Mouse (Mus musculus) left cerebral cortex, adult 2 months (tissue): ENCODE measurements at regions not wholly inside any gene's neighbourhood (a gene's known extent, or its start where the extent isn't known, plus 50 kb on each side); places are given as distances from the start of the nearest gene placed in this dataset.

Experiments
- DNase-seq, 2 experiments: peaks; one replicate each; pipeline ENCODE4 v3.0.0; 2021 to 2022; ENCODE audit warnings: low spot score in 2 of 2, mixed read lengths in 1 of 2; ENCODE audit errors: extremely low spot score in 1 of 2
- H3K27ac ChIP-seq: fragments of 200-600 bp; 2 replicates; pipeline ENCODE4 v1.8.1; 2022
- H3K4me3 ChIP-seq: fragments of 200-600 bp; 2 replicates; pipeline ENCODE4 v1.8.1; 2022
- CTCF ChIP-seq: fragments of 200-600 bp; IDR thresholded peaks from 2 replicates; pipeline ENCODE4 v1.8.1; 2022; ENCODE audit warnings: antibody characterized with exemption, mild to moderate bottlenecking, moderate library complexity
- intact Hi-C: fragments of 180-260 bp; cut with DNase I; formaldehyde crosslinking; loops from one replicate; pipeline ENCODE4 v1.15.1; 2025

DNA sequence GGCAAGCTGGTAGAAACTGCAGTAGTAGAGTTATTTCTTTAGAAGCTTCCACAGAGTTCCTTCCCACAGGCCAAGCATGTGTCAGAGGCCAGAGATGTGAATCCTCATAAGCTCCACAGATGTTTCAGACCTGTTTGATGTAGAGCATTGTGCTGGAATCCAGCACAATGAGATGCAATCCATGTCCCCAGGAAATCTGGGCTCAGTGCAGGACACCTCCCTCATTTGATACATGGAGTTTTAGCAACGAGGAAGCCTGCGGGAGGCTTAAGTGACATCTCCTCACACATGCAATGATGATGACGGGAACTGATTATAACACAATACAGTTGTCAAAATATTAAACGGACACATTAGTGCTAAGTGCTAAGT, 133.7 kb downstream of the Slc30a10 start:
- H3K27ac ChIP-seq: no peak overlapping the region
- intact Hi-C loops: no loop called here
- no peak for DNase-seq
- no peak overlapping the region for H3K4me3 ChIP-seq
- TF ChIP-seq CTCF: no peak

DNA sequence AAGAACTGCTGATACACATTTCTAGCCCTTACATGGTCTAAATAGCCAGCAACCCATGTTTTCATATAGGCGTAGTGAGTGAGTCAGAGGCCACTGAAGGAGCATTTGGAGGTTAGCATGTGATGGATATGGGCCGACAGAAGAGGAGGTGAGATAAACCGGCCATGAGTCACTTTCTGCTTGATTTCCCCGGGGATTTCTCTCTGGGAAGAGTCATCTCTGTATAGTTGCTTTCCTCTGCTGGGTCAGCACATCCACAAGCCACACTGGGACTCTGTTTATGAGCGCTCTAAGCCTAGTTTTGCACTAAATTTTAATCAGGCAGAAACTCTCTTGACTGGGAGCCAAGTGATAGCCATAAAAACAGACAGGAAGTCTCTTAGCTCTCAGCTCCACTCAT, 142.2 kb downstream of the Slc30a10 start:
- DNase-seq: no peak
- no peak overlapping the region for H3K27ac ChIP-seq
- H3K4me3 ChIP-seq: no peak overlapping the region
- intact Hi-C loops: no loop called here
- TF ChIP-seq CTCF: no peak

DNA sequence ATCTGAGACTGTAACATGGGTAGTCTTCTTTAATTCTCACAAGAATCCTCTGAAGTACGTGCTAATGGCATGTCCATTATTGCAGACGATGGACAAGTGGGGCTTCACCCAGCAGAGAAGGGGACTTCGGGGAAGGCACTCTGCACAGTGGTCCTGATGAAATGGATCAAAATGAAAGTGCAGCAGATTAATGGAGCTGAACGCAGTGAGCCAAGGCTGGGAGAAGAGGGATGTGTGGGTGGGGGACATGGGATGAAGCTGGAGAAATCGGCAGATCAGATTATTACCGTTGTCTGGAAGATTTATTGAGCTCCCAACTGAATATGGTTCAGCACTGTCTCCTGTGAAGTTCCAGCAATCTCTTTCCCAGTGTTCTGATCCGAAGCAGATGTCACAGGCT, 143.9 kb downstream of the Slc30a10 start:
- Histone ChIP-seq H3K4me3 (no peak overlapping the region), H3K27ac (no peak overlapping the region)
- no peak for TF ChIP-seq CTCF
- intact Hi-C loops: no loop called here
- no peak for DNase-seq

DNA sequence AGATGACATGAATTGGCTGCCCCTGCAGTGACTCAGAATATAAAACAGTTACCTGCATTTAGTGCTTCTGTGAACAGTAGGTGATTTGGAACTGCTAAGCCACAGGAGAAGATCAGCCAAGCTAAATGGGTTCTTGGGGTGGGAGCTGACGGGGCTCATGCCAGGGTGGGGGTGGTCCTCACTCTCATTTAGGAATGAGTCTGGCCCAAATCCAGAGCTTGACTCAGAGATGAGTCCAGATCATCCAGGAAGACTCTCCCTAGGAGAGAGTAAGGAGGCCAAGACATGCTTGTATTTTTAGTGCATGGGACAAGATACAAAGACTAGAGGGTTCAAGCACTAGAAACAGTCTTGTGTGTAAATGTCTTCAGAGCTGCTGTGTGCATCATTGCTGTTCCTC, 146.5 kb downstream of the Slc30a10 start:
- intact Hi-C loops: no loop called here
- DNase-seq: no peak
- TF ChIP-seq CTCF: no peak
- H3K4me3 ChIP-seq: no peak overlapping the region
- H3K27ac ChIP-seq: no peak overlapping the region

DNA sequence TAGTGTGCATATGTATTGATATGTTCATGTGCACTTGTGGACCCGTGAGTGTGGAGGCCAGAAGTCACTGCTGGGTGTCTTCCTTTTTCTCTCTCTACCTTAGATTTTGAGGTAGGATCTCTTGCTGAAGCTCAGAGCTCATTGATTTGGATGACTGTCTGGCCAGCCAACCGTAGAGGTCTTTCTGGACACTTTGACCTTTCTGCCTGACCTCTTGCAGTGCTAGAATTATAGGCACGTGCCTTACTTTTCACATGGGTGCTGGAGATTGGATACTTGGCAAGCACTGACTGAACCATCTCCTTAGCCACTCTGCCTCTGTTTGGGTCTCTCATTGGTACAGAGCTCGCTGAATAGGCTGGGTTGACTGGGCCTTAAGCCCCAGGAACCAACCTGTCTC, 151.3 kb downstream of the Slc30a10 start:
- intact Hi-C loops: no loop called here
- Histone ChIP-seq H3K4me3 (no peak overlapping the region), H3K27ac (no peak overlapping the region)
- no peak for TF ChIP-seq CTCF
- DNase-seq: no peak

DNA sequence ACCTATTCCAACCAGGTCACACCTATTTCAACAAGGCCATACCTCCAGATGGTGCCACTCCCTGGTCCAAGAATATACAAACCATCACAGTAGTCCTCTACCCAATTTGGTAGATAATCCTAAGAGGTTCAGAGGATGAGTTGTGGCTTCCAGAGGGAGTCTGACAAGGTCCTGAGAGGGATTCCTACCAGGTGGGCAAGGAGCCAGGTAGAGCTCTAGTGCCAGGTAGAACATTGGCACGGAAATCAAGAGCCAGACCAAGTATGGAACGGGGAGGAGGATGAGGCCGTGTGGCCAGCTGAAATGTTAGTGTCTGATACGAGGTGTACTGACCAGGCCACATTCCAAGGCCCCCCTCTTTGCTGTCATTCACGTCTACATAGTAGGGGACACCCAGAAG, 153.0 kb downstream of the Slc30a10 start:
- intact Hi-C loops: no loop called here

DNA sequence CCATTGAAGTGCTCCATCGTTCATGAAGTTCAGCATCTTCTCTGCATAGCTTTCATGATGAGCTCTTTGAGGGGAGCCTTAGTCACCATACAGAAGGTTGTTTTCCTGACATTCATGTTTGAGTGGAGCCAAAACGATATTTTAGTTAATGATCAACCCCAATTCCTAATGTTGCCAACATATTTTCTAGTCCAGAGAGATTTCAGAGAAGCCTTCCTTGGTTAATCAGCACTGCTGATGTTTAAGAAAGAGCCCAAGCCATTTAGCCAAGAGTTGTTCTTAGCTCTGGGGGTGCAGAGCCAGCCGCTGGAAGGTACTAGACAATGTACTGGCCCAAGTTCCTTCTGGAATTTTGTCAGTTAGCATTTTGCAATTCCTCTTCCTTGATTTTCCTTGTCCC, 153.8 kb downstream of the Slc30a10 start:
- Histone ChIP-seq H3K27ac (no peak overlapping the region), H3K4me3 (no peak overlapping the region)
- intact Hi-C loops: no loop called here
- no peak for DNase-seq
- no peak for TF ChIP-seq CTCF

More for the DNA sequence above, 153.0 kb downstream of the Slc30a10 start:
- Histone ChIP-seq H3K27ac (no peak overlapping the region), H3K4me3 (no peak overlapping the region)
- no peak for TF ChIP-seq CTCF
- DNase-seq: no peak

DNA sequence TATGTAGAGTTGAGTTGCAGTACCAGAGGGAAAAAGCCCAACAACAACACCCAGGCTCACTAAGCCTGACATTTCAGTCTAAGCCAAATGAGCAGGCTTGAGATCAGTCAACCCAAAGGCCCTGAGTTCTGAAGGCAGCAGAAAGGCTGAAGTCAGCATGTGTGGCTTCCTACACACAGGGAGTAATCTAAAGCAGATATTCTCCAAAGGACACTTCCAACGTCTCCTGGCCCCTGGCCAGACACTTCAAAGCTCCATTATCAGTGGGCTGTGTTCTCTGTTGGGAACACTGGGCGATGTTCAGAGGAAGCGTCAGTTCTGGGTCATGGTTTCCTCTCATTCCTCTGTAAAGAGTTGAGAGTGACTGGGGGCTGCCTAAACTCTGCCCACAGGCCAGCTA, 155.9 kb downstream of the Slc30a10 start:
- Histone ChIP-seq H3K27ac (no peak overlapping the region), H3K4me3 (no peak overlapping the region)
- DNase-seq: no peak
- intact Hi-C loops: no loop called here
- no peak for TF ChIP-seq CTCF

DNA sequence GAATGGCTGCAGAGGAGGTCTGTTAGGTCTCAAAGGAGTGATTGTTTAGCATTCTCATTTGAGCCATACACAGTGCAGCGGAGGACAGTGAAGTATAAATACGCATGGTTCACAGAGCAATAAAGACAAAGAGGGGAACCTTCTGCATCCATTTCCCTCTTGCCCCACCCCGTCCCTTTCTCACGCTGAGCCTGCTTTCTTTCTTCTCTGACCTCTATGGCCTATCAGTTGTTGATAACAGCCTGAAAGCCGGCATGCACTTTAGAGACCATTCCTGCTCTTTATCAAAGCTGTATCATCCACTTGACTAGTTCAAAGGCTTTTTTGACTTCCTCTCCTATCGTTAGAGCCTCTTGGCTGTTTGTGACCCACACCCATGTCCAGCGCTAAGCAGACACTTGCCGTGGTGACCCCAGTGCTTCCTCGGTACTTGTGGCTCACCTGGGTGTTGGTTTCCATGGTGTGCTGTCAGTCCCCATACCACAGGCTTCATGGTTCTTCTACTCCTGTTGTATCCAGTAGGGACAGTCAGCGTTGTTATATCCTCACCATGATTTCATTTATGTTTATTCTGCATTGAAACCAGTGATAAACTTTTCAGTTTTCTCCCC, 161.3 kb downstream of the Slc30a10 start:
- H3K4me3 ChIP-seq: no peak overlapping the region
- intact Hi-C loops: no loop called here
- DNase-seq: no peak
- H3K27ac ChIP-seq: no peak overlapping the region
- no peak for TF ChIP-seq CTCF

DNA sequence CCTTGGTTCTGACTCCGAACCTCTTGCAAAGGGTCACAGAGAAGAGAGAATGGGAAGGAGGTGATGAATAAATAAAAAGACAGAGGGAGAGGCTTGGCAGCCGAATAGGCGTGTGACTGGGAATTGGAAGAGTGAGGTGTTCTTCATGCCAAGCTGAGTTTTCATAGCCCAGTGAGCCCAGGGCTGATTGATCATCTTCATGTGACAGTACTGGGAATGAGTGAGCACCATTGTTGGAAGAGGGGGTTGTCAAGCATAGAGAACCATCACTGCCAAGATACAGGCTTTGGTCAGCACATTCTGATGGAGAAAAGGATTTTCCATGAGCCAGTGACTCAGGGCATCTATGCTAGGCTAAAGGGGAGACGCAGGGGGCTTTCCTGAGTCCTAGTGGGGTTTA, 163.0 kb downstream of the Slc30a10 start:
- H3K4me3 ChIP-seq: no peak overlapping the region
- no peak for TF ChIP-seq CTCF
- intact Hi-C loops: no loop called here
- no peak for DNase-seq
- H3K27ac ChIP-seq: no peak overlapping the region

DNA sequence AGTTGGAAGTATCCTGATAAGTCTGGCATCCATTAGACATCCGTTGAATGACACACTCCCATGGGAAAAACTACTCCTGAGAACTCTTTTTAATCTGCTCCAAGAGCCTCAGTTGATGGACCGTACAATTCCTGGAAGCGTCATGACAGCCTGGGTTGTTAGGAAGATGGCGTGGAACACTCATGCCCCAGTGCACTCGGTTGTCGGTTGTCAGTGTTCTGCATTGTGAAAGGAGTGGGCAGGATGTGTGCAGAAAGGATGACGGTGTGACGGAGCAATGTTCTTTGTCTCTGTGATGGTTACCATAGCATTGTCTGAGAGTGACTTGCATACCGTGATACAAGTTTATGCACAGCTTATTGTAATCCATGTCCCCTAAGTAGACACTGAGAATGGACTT, 164.4 kb downstream of the Slc30a10 start:
- H3K27ac ChIP-seq: no peak overlapping the region
- H3K4me3 ChIP-seq: no peak overlapping the region
- intact Hi-C loops: no loop called here
- DNase-seq: no peak
- TF ChIP-seq CTCF: no peak

DNA sequence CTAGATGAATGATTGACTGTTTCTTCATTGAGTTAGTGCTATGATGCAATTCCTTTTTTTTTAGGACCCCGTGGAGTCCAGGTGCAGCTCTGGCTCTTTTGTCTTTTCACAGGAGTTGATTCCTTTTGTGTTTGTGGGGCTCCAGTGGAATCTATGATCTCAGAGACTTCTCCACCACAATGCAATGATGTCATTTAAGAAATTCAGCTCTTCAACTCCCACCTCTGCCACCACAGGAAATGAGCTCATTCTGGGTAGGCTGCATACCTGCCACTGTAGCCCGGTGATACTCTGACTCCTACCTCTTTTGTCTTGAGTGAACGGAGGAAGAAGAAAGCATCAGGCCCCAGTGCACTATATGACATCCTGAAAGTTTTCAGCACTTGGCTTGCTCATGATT, 173.8 kb downstream of the Slc30a10 start:
- intact Hi-C loops: no loop called here
- TF ChIP-seq CTCF: no peak
- H3K27ac ChIP-seq: no peak overlapping the region
- H3K4me3 ChIP-seq: no peak overlapping the region
- no peak for DNase-seq

DNA sequence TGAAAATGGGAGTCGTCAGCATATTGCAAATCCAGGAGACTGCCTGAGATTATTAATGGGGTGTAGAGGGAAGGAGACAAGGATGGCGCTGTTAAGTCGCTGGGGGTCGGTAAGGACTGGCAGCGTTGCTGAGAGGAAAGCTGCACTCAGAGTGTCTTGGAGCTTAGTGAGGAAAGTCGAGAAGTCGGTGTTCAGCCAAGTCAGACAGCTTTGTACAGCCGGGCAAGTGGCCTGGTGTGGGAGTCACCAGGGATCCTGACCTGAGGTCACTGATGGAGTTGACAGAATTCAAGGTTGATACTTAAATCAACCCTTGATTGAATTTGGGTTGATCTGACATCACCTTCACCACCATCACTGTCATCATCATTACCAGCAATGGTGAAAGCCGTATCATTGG, 175.3 kb downstream of the Slc30a10 start:
- intact Hi-C loops: no loop called here
- TF ChIP-seq CTCF: no peak

DNA sequence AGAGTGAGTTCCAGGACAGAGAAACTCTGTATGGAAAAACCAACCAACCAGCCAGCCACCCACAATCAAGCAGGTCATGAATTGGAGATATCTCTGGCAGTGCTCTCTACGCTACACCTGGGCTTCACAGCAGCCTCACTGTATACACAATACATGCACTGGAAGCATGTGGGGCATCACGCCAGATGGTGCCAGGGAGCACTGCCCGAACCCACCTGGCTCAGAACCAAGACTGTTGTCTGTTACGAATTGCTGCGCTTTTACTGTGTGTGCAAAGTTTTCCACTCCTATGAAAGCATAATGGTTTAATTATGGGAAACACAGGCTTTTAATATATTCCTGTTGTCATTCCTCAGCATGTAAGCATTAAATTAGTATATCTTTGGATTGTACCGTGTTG, 184.0 kb downstream of the Slc30a10 start:
- no peak for DNase-seq
- Histone ChIP-seq H3K27ac (no peak overlapping the region), H3K4me3 (no peak overlapping the region)
- intact Hi-C loops: no loop called here
- no peak for TF ChIP-seq CTCF

More for the DNA sequence above, 175.3 kb downstream of the Slc30a10 start:
- no peak for DNase-seq
- Histone ChIP-seq H3K27ac (no peak overlapping the region), H3K4me3 (no peak overlapping the region)
